Mouse (Mus musculus) heart, embryonic 16.5 days (tissue): ENCODE results near the gene Gm49394. TPM values are rescaled to one million over a fixed set of nuclear protein-coding genes. Genes with fewer than 3 reads are reported as not detected.
A peak's percentile ranks its signal among the peaks of the same experiment; 100 is the strongest.

Experiments
- ATAC-seq: fragments of 200-750 bp; cut with Nextera tagmentation; replicated peaks from 2 replicates; pipeline ENCODE4 v1.8.0; 2017; ENCODE audit warnings: moderate number of reproducible peaks; ENCODE audit not compliant: insufficient read depth, low FRiP score; ENCODE audit errors: extremely low read depth
- H3K27ac ChIP-seq: fragments of 300-500 bp; sonication (generic); 2 replicates; pipeline ENCODE4 v1.5.1; 2014; ENCODE audit warnings: mild to moderate bottlenecking, low read length, control low read depth, moderate library complexity
- H3K27me3 ChIP-seq: fragments of 300-500 bp; sonication (generic); 2 replicates; pipeline ENCODE4 v1.6.1; 2014; ENCODE audit warnings: low read length, mixed read lengths; ENCODE audit not compliant: control insufficient read depth, insufficient read depth
- H3K36me3 ChIP-seq: fragments of 300-500 bp; sonication (generic); 2 replicates; pipeline ENCODE4 v1.6.1; 2014; ENCODE audit not compliant: control insufficient read depth, insufficient read depth
- H3K4me1 ChIP-seq: fragments of 300-500 bp; sonication (generic); 2 replicates; pipeline ENCODE4 v1.6.1; 2014; ENCODE audit warnings: low read length, mixed read lengths; ENCODE audit not compliant: control insufficient read depth, insufficient read depth
- H3K4me2 ChIP-seq: fragments of 300-500 bp; sonication (generic); 2 replicates; pipeline ENCODE4 v1.6.1; 2014; ENCODE audit warnings: low read depth, mild to moderate bottlenecking, control low read depth, low read length
- H3K4me3 ChIP-seq: fragments of 300-500 bp; sonication (generic); 2 replicates; pipeline ENCODE4 v1.5.1; 2014; ENCODE audit warnings: mild to moderate bottlenecking, control low read depth, low read length
- H3K9ac ChIP-seq: fragments of 300-500 bp; sonication (generic); 2 replicates; pipeline ENCODE4 v1.6.1; 2014; ENCODE audit warnings: low read length, control low read depth
- H3K9me3 ChIP-seq: fragments of 300-500 bp; sonication (generic); replicated peaks from 2 replicates; pipeline ENCODE4 v1.6.1; 2016; ENCODE audit warnings: low read length; ENCODE audit not compliant: control insufficient read depth
- WGBS: fragments of 180-500 bp; shearing (Covaris S2); extraction: QIAGEN DNeasy Blood & Tissue Kit; methylation state at CpG from one replicate; pipeline ENCODE4 v1.1.7; 2014; 5-methylcytosine and 5-hydroxymethylcytosine counted together
- polyA plus RNA-seq: library from polyadenylated mRNA; unstranded; fragments of >200 nt; fragmentation: Nextera tagmentation; extraction: Ambion mirVana; gene quantifications from 2 replicates; pipeline ENCODE4 v1.2.1, GENCODE M21; 2015

The Gm49394 gene
- polyA plus RNA-seq, 1 experiment from 2014 or later: 0.32 TPM

- peak overlapping the region; percentile 74 for H3K9ac ChIP-seq
- 39% methylated on average over 4 of the region's 4 CpGs for WGBS
- H3K27ac ChIP-seq: peak overlapping the region; percentile 42
- ATAC-seq: 0 out of 2 replicates have a peak, but pooled peaks have one; percentile 5
- H3K4me2 ChIP-seq: peak overlapping the region; percentile 52
- no peaks in the 10 kb centered on the region for H3K9me3 ChIP-seq
- H3K4me1 ChIP-seq: no peaks in the 10 kb centered on the region; the same call in 1 of the 2 replicates
- H3K36me3 ChIP-seq: peaks cover 13% of the 10 kb centered on the region; the same call in 1 of the 2 replicates
- peaks cover 41% of the 10 kb centered on the region for H3K27me3 ChIP-seq
- H3K4me3 ChIP-seq: peak overlapping the region; percentile 49
Measured at GRCm38 (mm10) chr7:142656055-142656454, 13.7 kb downstream of the Gm49394 start.

GRCm38 (mm10) chr7:142655633-142656032 is 14.1 kb downstream of the Gm49394 start:
- H3K36me3 ChIP-seq: peaks cover 13% of the 10 kb centered on the region; the same call in 1 of the 2 replicates
- 24% methylated on average over 11 of the region's 11 CpGs for WGBS
- H3K9ac ChIP-seq: peak overlapping the region; percentile 35; the same call in 1 of the 2 replicates
- H3K4me3 ChIP-seq: peak overlapping the region; percentile 49
- H3K4me2 ChIP-seq: peak overlapping the region; percentile 52
- H3K9me3 ChIP-seq: no peaks in the 10 kb centered on the region
- H3K27me3 ChIP-seq: peaks cover 39% of the 10 kb centered on the region
- H3K4me1 ChIP-seq: no peaks in the 10 kb centered on the region; the same call in 1 of the 2 replicates
- ATAC-seq: no peak
- peak overlapping the region; percentile 26; the same call in 1 of the 2 replicates for H3K27ac ChIP-seq

DNA sequence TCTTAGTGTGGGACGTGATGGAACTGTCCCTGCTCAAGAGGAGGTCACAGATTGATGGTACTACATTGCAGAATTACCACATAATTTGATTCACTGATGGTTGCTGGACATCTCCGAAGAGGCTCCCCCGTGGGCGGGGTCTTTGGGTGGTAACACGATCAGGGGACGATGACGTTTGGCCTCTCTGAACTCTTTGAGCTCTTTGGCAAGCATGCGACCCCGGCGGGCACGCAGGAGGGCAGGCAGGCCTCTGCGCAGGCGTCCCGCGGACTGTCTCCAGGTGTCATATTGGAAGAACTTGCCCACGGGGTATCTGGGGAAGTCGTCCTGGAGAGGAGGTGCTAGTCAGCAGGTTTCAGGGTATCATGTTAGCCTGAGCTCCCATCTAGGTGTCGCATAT is 16.0 kb downstream of the Gm49394 start:
- no peak for ATAC-seq
- Histone ChIP-seq H3K9ac (no peak overlapping the region), H3K27me3 (peaks cover 31% of the 10 kb centered on the region), H3K4me2 (no peak overlapping the region), H3K4me3 (no peak overlapping the region), H3K36me3 (peaks cover 13% of the 10 kb centered on the region; the same call in 1 of the 2 replicates), H3K4me1 (no peaks in the 10 kb centered on the region; the same call in 1 of the 2 replicates), H3K9me3 (no peaks in the 10 kb centered on the region), H3K27ac (no peak overlapping the region)
- WGBS: 23% methylated on average over 18 of the region's 18 CpGs

DNA sequence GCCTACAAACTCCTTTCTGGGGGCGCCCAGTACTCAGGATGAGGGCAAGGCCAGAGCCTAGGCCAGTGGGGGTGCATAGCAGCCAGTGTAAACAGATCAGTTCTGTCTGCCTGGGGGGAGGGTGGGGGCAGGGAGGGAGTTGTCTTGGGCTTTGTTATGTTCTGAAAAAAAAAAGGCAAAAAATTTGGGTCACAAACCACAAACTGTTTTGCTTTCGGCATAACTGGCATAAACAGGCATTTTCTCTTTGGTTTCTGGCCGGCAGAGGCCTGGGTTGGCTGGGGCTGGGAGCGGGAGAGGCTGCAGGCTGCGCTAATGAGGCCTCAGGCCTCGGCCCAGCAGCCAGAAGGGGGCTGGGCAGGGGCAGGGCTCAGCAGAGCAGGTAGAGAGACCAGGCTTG is 23.1 kb downstream of the Gm49394 start:
- H3K9ac ChIP-seq: peak overlapping the region; percentile 29; the same call in 1 of the 2 replicates

DNA sequence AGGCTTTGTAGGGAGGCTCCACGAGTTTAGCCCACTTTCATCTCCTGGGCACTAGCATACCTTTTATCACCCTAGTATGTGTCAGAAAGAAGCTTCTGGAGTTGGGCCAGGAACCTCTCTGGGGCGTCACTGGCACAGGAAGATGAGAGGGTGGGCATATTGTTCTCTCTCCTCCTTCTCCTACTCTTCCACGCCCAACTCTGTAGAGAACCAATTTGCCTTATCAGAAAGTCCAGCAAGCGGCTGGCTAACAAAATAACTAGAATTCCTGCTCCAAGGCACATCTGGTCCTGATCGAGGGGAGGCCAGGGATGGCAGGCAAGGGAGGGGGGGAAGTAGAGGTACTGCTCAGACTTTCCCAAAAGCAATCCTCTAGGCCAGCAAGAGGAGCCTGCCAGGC is 24.7 kb downstream of the Gm49394 start:
- peaks cover 13% of the 10 kb centered on the region for H3K4me1 ChIP-seq
- peak overlapping the region; percentile 90 for H3K27ac ChIP-seq
- peaks cover 4% of the 10 kb centered on the region; the same call in 1 of the 2 replicates for H3K9me3 ChIP-seq
- H3K4me3 ChIP-seq: no peak overlapping the region
- H3K9ac ChIP-seq: no peak overlapping the region
- H3K36me3 ChIP-seq: no peaks in the 10 kb centered on the region
- no peak overlapping the region for H3K4me2 ChIP-seq
- WGBS: 3% methylated on average over 5 of the region's 5 CpGs
- H3K27me3 ChIP-seq: no peaks in the 10 kb centered on the region
- ATAC-seq: peak; percentile 90

More for the DNA sequence above, 23.1 kb downstream of the Gm49394 start:
- Histone ChIP-seq H3K4me3 (no peak overlapping the region), H3K4me2 (no peak overlapping the region), H3K27me3 (no peaks in the 10 kb centered on the region), H3K27ac (no peak overlapping the region), H3K9me3 (peaks cover 4% of the 10 kb centered on the region; the same call in 1 of the 2 replicates), H3K4me1 (peaks cover 13% of the 10 kb centered on the region), H3K36me3 (peaks cover 3% of the 10 kb centered on the region; the same call in 1 of the 2 replicates)
- no peak for ATAC-seq
- 53% methylated on average over 6 of the region's 6 CpGs for WGBS

DNA sequence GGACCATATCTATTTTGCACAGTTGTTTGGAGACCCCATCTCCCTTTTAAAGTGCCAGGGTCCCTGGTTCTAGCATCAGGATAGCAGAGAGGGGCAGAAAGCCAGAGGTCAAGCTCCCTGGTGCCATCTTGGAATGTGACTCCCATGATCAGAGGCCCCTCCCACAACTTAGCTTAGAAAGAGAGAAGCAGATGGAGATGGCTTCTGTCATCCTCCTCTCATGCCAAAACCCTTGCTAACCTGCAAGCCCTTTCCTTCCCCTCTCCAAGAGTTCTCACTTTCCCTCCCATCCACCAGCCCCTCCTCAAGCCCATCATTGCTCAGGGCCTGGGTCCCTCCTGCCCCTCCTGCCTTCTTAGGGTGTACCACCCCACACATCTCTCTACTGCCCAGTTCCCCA is 33.6 kb downstream of the Gm49394 start:
- Histone ChIP-seq H3K4me3 (no peak overlapping the region), H3K4me1 (no peaks in the 10 kb centered on the region), H3K27ac (no peak overlapping the region), H3K27me3 (no peaks in the 10 kb centered on the region), H3K9ac (no peak overlapping the region), H3K9me3 (no peaks in the 10 kb centered on the region), H3K36me3 (no peaks in the 10 kb centered on the region), H3K4me2 (no peak overlapping the region)
- no peak for ATAC-seq

DNA sequence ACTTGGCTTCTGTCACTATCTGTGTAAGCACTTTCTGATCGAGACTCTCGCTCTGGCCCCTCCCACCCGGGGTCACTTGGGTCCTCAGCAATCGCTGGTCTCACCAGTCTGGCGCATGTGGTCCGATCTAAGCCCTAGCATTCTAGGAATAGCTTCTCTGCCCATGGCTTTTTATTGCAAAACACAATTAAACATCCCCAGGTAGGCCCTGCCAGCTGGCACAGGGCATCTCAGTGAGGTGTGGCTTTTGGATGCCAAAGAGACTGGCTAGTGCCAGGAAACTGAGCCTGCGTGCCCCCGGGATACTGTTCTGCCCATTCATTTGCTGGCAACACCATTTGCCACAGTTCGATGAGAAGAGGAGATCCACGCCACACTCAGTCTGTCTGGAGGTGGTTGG is 39.1 kb downstream of the Gm49394 start:
- H3K4me1 ChIP-seq: no peaks in the 10 kb centered on the region
- H3K9ac ChIP-seq: no peak overlapping the region
- 70% methylated on average over 10 of the region's 10 CpGs for WGBS
- no peak overlapping the region for H3K27ac ChIP-seq
- no peak overlapping the region for H3K4me3 ChIP-seq
- H3K36me3 ChIP-seq: no peaks in the 10 kb centered on the region
- H3K4me2 ChIP-seq: no peak overlapping the region
- no peaks in the 10 kb centered on the region for H3K9me3 ChIP-seq
- ATAC-seq: no peak
- no peaks in the 10 kb centered on the region for H3K27me3 ChIP-seq

GRCm38 (mm10) chr7:142629806-142630205 is 39.9 kb downstream of the Gm49394 start:
- no peaks in the 10 kb centered on the region for H3K9me3 ChIP-seq
- no peak overlapping the region for H3K4me3 ChIP-seq
- H3K27me3 ChIP-seq: no peaks in the 10 kb centered on the region
- no peak overlapping the region for H3K27ac ChIP-seq
- H3K4me2 ChIP-seq: no peak overlapping the region
- WGBS: 68% methylated on average over 6 of the region's 6 CpGs
- no peak for ATAC-seq
- no peaks in the 10 kb centered on the region for H3K36me3 ChIP-seq
- H3K9ac ChIP-seq: no peak overlapping the region
- H3K4me1 ChIP-seq: no peaks in the 10 kb centered on the region

DNA sequence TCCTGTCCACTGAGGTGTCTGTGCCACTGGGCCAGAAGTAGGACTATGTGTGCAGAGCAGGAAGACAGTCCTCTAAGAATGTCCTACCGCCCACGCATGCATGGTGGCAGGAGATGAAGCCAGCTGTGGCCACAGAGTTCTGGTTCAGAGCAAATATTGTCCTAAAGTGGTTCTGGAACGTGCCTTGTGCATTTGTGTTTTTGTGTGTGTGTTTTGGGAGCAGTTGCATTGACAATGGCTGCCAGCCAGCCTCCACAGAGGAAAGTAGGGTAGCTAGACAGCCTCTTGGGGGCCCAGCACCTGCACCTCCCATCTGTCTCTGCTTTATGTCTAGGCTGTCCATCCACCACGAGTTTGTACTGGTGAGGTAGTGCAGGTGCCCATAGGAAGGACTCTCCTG is 47.6 kb downstream of the Gm49394 start:
- Histone ChIP-seq H3K4me3 (no peak overlapping the region), H3K27ac (no peak overlapping the region), H3K9me3 (no peaks in the 10 kb centered on the region), H3K9ac (no peak overlapping the region), H3K27me3 (no peaks in the 10 kb centered on the region), H3K4me1 (no peaks in the 10 kb centered on the region), H3K4me2 (no peak overlapping the region), H3K36me3 (no peaks in the 10 kb centered on the region)
- WGBS: 72% methylated on average over 4 of the region's 4 CpGs
- no peak for ATAC-seq
